Mouse (Mus musculus) spleen, adult 18-20 months (tissue): ENCODE measurements around the gene Fam222a.

Experiments
- DNase-seq, 2 experiments: peaks; one replicate each; pipeline ENCODE4 v3.0.0; 2022; ENCODE audit warnings: mixed read lengths in 2 of 2

The Fam222a gene

DNA sequence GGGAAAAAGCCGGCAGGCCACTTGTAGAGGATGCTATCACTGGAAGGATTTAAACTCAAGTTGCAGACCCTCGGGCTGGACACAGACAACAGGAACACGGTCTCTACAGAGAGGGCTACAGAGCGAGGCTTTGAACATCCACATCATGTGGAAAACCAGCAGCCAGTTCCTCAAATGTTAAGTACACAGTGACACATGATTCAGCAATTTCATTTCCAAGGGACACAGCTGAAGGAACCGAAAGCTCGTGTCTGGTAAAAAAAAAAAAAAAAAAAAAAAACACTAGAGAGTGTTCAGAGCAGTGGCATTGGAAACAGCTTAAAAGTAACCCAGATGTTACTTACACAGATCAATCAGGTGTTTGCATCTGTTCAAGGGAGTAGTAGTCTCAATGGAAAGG lies 93.2 kb downstream of the Fam222a start:
- no peak for DNase-seq
